Mouse (Mus musculus): ENCODE results near the gene Hist1h4d. TPM values are rescaled to one million over a fixed set of nuclear protein-coding genes. Genes with fewer than 3 reads are reported as not detected.
"Not testable (repeated sequence)": the region's sequence is repeated elsewhere in the genome, so short reads cannot be mapped to it uniquely, and the experiment has no call there.

Hist1h4d gene
- polyA plus RNA-seq, 1 experiment = 19.1 TPM

DNA sequence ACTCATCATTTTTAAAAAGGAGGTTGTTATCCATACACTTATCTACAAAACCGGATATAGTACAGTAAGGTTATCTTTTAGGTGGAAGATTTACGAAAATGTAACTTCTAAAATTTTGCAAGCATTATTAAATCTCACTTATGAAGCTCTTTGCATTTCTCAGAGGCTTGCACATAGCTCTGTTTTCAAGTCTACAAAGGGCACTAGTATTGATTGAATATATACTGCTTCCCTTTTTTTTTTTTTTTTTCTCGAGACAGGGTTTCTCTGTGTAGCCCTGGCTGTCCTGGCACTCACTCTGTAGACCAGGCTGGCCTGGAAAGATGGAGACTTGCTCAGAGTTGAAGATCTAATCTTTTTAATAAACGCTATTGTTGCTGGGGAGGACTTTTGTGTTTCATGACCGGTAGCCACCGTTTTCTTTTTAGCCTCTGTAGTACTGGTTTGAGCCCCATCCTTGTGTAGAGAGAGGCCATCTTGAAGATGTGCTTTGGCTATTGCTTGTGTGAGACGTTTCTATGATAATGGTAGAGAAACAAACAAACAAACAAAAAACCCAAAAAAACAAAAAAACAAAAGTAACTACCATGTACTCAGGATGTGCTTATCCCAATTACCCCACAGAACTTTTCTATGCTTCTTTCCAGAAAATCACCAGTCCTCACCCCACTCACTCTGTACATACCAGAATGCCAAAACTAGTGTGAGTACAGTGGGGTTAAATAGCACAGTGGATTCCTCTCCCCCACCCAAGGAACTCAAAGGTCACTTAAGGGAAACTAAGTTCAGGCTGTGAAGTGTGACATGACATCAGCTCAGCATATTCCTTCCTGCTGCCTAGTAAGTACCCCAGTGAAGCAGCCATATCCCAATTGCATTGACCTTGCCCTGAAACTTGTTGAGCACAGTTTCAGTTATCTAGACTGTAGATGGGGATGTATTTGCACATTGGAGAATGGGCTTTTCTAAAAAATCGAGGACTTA, 29.2 kb upstream of the Hist1h4d start:
- WGBS = 45% methylated on average over 8 of the region's 8 CpGs
- peaks cover 4% of the 10 kb centered on the region for H3K4me1 ChIP-seq (ENCODE audit: control insufficient read depth, insufficient read depth, insufficient read length)
- no peak for TF ChIP-seq CTCF (IDR thresholded peaks at IDR 0.05; ENCODE audit: extremely low read depth, insufficient read depth, insufficient read length, insufficient replicate concordance)
- no peak for TF ChIP-seq POLR2A (IDR thresholded peaks at IDR 0.05; ENCODE audit: low read depth, low read length)
- H3K27ac ChIP-seq (ENCODE audit: insufficient read depth, low read length) = peak overlapping the region; percentile 84; the same call in 1 of the 2 replicates
- H3K36me3 ChIP-seq (ENCODE audit: control insufficient read depth, insufficient read depth, low read length) = no peaks in the 10 kb centered on the region
- no peaks in the 10 kb centered on the region for H3K27me3 ChIP-seq (ENCODE audit: control insufficient read depth, insufficient read depth, low read length)
- DNase-seq (ENCODE audit: low read depth in 1 of 2, low spot score in 2 of 2) = no peak
- H3K4me3 ChIP-seq (ENCODE audit: extremely low read depth, insufficient read depth, insufficient read length) = no peak overlapping the region

DNA sequence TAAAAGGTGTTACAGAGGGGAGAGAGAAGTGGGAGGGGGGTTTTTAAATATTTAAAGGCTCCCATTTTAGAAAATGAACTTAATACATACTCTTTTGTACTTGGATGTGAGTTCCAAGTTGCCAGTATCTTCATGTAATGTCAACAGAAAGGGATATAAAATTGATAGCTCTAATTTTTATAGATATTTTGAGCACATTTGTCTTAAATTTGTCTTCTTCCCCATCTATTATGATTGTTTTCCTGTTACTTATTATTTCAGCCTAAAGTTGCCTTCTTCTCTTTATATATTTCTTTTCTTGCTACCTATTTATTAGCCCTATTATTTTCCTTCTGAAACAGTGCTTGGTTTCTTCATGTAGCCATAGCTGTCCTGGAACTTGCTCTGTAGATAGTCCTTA, 28.4 kb upstream of the Hist1h4d start, which contains the start of gene Hist1h1d:
TSS of gene Hist1h1d (plus strand) at position 301 of the 400 bp plus-strand sequence.
- Histone ChIP-seq H3K4me1 (ENCODE audit: control insufficient read depth, insufficient read depth, insufficient read length) (peaks cover 4% of the 10 kb centered on the region), H3K36me3 (ENCODE audit: control insufficient read depth, insufficient read depth, low read length) (no peaks in the 10 kb centered on the region), H3K27me3 (ENCODE audit: control insufficient read depth, insufficient read depth, low read length) (no peaks in the 10 kb centered on the region), H3K4me3 (ENCODE audit: extremely low read depth, insufficient read depth, insufficient read length) (no peak within 1 kb of the TSS), H3K27ac (ENCODE audit: insufficient read depth, low read length) (no peak within 1 kb of the TSS)
- DNase-seq (ENCODE audit: low read depth in 1 of 2, low spot score in 2 of 2) = no peak
- TF ChIP-seq CTCF (IDR thresholded peaks at IDR 0.05; ENCODE audit: extremely low read depth, insufficient read depth, insufficient read length, insufficient replicate concordance) (no peak), POLR2A (IDR thresholded peaks at IDR 0.05; ENCODE audit: low read depth, low read length) (no peak)

DNA sequence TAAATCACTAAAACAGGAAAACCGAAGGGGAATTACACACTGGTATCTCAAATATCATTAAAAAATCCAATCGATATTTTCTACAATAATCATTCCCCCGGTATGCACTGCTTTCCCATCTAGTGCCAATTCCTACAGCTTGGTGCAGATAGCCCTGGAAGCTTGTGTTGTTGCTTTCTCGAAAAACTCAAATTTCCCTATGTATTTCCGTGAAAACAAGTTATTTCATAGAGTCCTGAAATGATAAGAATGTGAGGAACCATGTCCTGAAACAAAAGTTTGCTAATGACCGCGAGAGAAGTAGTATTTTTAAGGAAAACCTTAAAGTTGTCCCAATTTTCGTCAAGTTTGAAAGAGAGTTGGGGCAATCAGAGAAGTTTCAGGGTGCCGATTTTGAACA, 27.0 kb upstream of the Hist1h4d start:
- DNase-seq (ENCODE audit: low read depth in 1 of 2, low spot score in 2 of 2) = no peak
- TF ChIP-seq POLR2A (IDR thresholded peaks at IDR 0.05; ENCODE audit: low read depth, low read length) = no peak
- no peak for TF ChIP-seq CTCF (IDR thresholded peaks at IDR 0.05; ENCODE audit: extremely low read depth, insufficient read depth, insufficient read length, insufficient replicate concordance)
- Histone ChIP-seq H3K4me1 (ENCODE audit: control insufficient read depth, insufficient read depth, insufficient read length) (peaks cover 4% of the 10 kb centered on the region), H3K27me3 (ENCODE audit: control insufficient read depth, insufficient read depth, low read length) (no peaks in the 10 kb centered on the region), H3K27ac (ENCODE audit: insufficient read depth, low read length) (peak overlapping the region; percentile 81; the same call in 1 of the 2 replicates), H3K4me3 (ENCODE audit: extremely low read depth, insufficient read depth, insufficient read length) (peak overlapping the region; percentile 62; the same call in 1 of the 2 replicates), H3K36me3 (ENCODE audit: control insufficient read depth, insufficient read depth, low read length) (no peaks in the 10 kb centered on the region)
- WGBS = 27% methylated on average over 9 of the region's 9 CpGs

DNA sequence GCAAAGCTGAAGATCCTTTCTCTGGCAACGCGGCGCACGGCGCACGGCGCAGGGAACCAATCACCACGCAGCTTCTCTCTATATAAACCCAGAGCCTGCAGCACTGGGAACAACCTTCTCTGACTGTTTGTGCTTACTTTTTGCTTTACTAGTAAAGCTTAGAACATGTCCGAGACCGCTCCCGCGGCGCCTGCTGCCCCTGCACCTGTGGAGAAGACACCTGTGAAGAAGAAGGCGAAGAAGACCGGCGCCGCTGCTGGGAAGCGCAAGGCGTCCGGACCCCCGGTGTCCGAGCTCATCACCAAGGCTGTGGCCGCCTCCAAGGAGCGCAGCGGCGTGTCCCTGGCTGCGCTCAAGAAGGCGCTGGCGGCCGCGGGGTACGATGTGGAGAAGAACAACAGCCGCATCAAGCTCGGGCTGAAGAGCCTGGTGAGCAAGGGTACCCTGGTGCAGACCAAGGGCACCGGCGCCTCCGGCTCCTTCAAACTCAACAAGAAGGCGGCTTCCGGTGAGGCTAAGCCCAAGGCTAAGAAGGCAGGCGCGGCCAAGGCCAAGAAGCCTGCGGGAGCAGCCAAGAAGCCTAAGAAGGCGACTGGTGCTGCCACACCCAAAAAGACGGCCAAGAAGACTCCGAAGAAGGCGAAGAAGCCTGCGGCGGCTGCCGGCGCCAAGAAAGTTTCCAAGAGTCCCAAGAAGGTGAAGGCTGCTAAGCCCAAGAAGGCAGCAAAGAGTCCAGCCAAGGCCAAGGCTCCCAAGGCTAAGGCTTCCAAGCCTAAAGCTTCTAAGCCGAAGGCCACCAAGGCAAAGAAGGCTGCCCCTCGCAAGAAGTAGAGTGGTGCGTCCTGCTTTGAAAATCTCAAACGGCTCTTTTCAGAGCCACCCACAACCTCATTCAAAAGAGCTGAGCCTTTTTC, 26.2 kb upstream of the Hist1h4d start:
- under 1% methylated on average over 54 of the region's 54 CpGs for WGBS

DNA sequence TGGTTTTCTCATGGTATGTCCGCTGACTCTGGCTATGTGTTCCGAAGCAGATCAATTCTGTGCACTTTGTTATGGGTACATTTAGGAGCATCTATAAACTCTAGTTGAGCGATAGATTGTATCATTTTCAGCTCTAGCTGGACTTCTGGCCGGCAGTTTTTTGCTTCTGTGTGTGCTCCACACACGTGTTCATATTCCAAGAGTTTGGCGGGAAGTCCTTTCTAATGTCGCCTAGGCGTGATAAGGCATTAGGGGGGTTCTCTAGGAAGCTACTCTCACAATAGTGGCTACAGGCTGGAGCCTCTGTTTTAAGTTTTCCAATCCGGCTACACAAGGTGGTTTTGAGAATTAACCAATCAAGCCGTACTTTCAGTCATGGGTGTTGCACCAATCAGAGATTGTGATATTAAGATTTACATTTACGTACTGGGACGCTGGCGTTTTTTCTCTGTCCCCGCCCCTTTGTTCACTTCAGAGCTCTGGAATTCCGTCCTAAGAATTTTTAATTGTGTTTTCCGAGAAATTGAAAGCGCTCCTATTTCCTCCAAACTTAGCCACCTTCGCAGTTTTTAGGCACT, 25.5 kb upstream of the Hist1h4d start:
- WGBS = under 1% methylated on average over 18 of the region's 18 CpGs
- TF ChIP-seq CTCF (IDR thresholded peaks at IDR 0.05; ENCODE audit: extremely low read depth, insufficient read depth, insufficient read length, insufficient replicate concordance) (no peak), POLR2A (IDR thresholded peaks at IDR 0.05; ENCODE audit: low read depth, low read length) (peak; percentile 50)
- Histone ChIP-seq H3K27me3 (ENCODE audit: control insufficient read depth, insufficient read depth, low read length) (no peaks in the 10 kb centered on the region), H3K36me3 (ENCODE audit: control insufficient read depth, insufficient read depth, low read length) (no peaks in the 10 kb centered on the region), H3K27ac (ENCODE audit: insufficient read depth, low read length) (peak overlapping the region; percentile 95), H3K4me3 (ENCODE audit: extremely low read depth, insufficient read depth, insufficient read length) (peak overlapping the region; percentile 62), H3K4me1 (ENCODE audit: control insufficient read depth, insufficient read depth, insufficient read length) (no peaks in the 10 kb centered on the region; the same call in none of the 2 replicates)
- peak; percentile 51 to 79 for DNase-seq (ENCODE audit: low read depth in 1 of 2, low spot score in 2 of 2)

More for the DNA sequence above, 26.2 kb upstream of the Hist1h4d start:
- TF ChIP-seq CTCF (IDR thresholded peaks at IDR 0.05; ENCODE audit: extremely low read depth, insufficient read depth, insufficient read length, insufficient replicate concordance) (no peak), POLR2A (IDR thresholded peaks at IDR 0.05; ENCODE audit: low read depth, low read length) (peak; percentile 95)
- Histone ChIP-seq H3K36me3 (ENCODE audit: control insufficient read depth, insufficient read depth, low read length) (no peaks in the 10 kb centered on the region), H3K4me3 (ENCODE audit: extremely low read depth, insufficient read depth, insufficient read length) (peak overlapping the region; percentile 62), H3K4me1 (ENCODE audit: control insufficient read depth, insufficient read depth, insufficient read length) (peaks cover 4% of the 10 kb centered on the region), H3K27me3 (ENCODE audit: control insufficient read depth, insufficient read depth, low read length) (no peaks in the 10 kb centered on the region), H3K27ac (ENCODE audit: insufficient read depth, low read length) (peak overlapping the region; percentile 95)
- peak in 1 of 2 experiments; percentile 75 for DNase-seq (ENCODE audit: low read depth in 1 of 2, low spot score in 2 of 2)

DNA sequence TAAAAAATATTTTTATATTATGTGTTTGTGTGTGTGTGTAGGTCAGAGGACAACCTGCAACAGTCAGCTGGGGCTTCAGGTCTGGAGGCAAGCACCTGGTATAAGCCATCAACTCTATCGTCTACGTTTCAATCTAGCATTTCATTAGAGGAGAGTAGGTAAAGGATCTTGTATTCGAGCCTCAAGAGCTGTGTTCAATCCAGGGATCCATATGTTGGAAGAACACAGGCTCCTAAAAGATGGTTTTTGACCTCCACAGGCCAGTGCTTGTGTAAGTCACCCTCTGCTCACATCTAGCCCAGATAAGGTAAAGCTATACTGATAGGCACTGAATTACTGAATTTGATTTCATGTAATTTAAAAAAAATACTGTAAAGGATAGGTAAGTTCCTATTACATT, 24.5 kb upstream of the Hist1h4d start:
- no peak for TF ChIP-seq POLR2A (IDR thresholded peaks at IDR 0.05; ENCODE audit: low read depth, low read length)
- TF ChIP-seq CTCF (IDR thresholded peaks at IDR 0.05; ENCODE audit: extremely low read depth, insufficient read depth, insufficient read length, insufficient replicate concordance) = no peak
- H3K36me3 ChIP-seq (ENCODE audit: control insufficient read depth, insufficient read depth, low read length) = no peaks in the 10 kb centered on the region

DNA sequence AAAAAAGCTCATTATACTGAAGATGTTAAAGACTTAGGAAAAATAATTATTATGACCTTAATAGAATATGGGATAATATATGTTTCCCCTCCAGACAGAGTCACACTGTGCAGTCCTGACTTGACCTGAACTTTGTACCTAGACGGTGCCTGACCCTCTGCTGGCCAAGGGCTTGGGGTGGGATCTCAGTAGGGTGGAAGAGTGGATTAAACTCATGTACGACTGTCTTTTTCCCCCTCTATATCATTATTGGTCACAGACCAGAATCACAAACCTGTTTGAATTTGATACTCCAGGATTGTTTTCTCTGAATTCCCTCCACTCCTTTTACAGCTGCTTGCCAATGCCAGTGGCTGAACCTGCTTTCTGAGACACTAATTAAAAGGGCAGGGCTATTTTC, 20.7 kb upstream of the Hist1h4d start:
- DNase-seq (ENCODE audit: low read depth in 1 of 2, low spot score in 2 of 2); H3K4me3 ChIP-seq (ENCODE audit: extremely low read depth, insufficient read depth, insufficient read length); H3K27me3 ChIP-seq (ENCODE audit: control insufficient read depth, insufficient read depth, low read length); H3K27ac ChIP-seq (ENCODE audit: insufficient read depth, low read length); H3K36me3 ChIP-seq (ENCODE audit: control insufficient read depth, insufficient read depth, low read length); H3K4me1 ChIP-seq (ENCODE audit: control insufficient read depth, insufficient read depth, insufficient read length): not testable (repeated sequence)
- 49% methylated on average over 2 of the region's 2 CpGs for WGBS

More for the DNA sequence above, 24.5 kb upstream of the Hist1h4d start:
- Histone ChIP-seq H3K27me3 (ENCODE audit: control insufficient read depth, insufficient read depth, low read length) (no peaks in the 10 kb centered on the region), H3K4me3 (ENCODE audit: extremely low read depth, insufficient read depth, insufficient read length) (no peak overlapping the region), H3K27ac (ENCODE audit: insufficient read depth, low read length) (no peak overlapping the region), H3K4me1 (ENCODE audit: control insufficient read depth, insufficient read depth, insufficient read length) (no peaks in the 10 kb centered on the region; the same call in none of the 2 replicates)
- DNase-seq (ENCODE audit: low read depth in 1 of 2, low spot score in 2 of 2) = no peak
- WGBS = 76% methylated on average over 3 of the region's 3 CpGs

DNA sequence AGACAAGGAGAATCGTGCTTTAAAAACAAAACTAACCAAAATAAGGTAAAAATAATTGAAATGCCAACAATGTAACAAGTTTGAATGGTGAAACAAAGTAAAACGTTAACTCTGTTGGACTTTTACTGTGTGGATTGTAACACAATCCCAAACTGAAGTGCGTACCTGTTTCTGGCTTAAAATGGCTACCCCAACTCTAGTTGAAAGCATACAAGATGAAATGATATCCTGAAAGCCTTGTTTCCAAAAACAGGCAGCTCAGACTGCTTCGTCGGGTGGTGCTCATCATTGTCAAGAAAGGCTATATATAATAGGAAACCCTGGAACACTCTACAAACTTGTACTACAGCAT, 19.9 kb upstream of the Hist1h4d start:
- H3K36me3 ChIP-seq (ENCODE audit: control insufficient read depth, insufficient read depth, low read length); H3K4me1 ChIP-seq (ENCODE audit: control insufficient read depth, insufficient read depth, insufficient read length); H3K27me3 ChIP-seq (ENCODE audit: control insufficient read depth, insufficient read depth, low read length); DNase-seq (ENCODE audit: low read depth in 1 of 2, low spot score in 2 of 2): not testable (repeated sequence)
- WGBS = 0% methylated on average over 2 of the region's 5 CpGs
- H3K4me3 ChIP-seq (ENCODE audit: extremely low read depth, insufficient read depth, insufficient read length) = peak overlapping the region; percentile 54
- peak overlapping the region; percentile 88; the same call in 1 of the 2 replicates for H3K27ac ChIP-seq (ENCODE audit: insufficient read depth, low read length)

Measured in spleen, adult 2 months (tissue).